ENCODE assay signal across 10 mouse cellular contexts in genomic region chr6:127265063-127265775, GRCm38 (mm10).
DNase-seq lines count a peak whose midpoint lies in the region; ATAC-seq and TF ChIP-seq lines count a peak whose summit lies in the region.
"Had no signal": no experiment of that assay in that cellular context is flagged by ENCODE, and none has a peak within 500 bp of the region (broad histone marks: within the 10 kb centered on the region; RNA-seq: fewer than 3 reads in every experiment).

No protein-coding gene starts in this region.

- TF ChIP-seq POLR2A in MEL (IDR thresholded peaks at IDR 0.05; ENCODE audit: control insufficient read depth in 1 of 2, insufficient read depth in 1 of 2, low read depth in 1 of 2, low read length in 2 of 2, poor library complexity in 1 of 2) = no peak

- peak overlapping the region; percentile 59; the same call in 1 of the 2 replicates for H3K4me2 ChIP-seq in kidney, embryonic 15.5 days
- peak overlapping the region; percentile 66 for H3K4me2 ChIP-seq in liver, embryonic 12.5 days

- peaks cover 22% of the 10 kb centered on the region for H3K4me1 ChIP-seq in kidney, embryonic 15.5 days
- peaks cover 0 to 4% of the 10 kb centered on the region in 2 experiments; a peak in 1 of 4 replicates for H3K4me1 ChIP-seq in MEL (ENCODE audit: control insufficient read depth in 1 of 2, insufficient read depth in 2 of 2, low read length in 2 of 2)
- H3K4me1 ChIP-seq in liver, embryonic 12.5 days = peaks cover 14% of the 10 kb centered on the region

- no peaks in the 10 kb centered on the region for H3K9me3 ChIP-seq in kidney, embryonic 15.5 days (replicated peaks)
- H3K9me3 ChIP-seq in MEL (replicated peaks; ENCODE audit: insufficient read depth, low read length) = no peaks in the 10 kb centered on the region
- H3K9me3 ChIP-seq in liver, embryonic 12.5 days (replicated peaks) = no peaks in the 10 kb centered on the region
- H3K9me3 ChIP-seq: neural tube, embryonic 13.5 days had no signal

- DNase-seq in kidney, postnatal 10 days = no peak
- peak; percentile 26 to 34 for DNase-seq in B cell, adult 2 months
- DNase-seq in MEL (ENCODE audit: low read depth, low spot score) = peak; percentile 28
- DNase-seq in left cerebral cortex, postnatal 4 days = no peak
- DNase-seq in layer of hippocampus, postnatal 10 days (ENCODE audit: low spot score in 2 of 2) = no peak

- no peak for ATAC-seq in kidney, embryonic 15.5 days (replicated peaks; ENCODE audit: low FRiP score)
- no peak for ATAC-seq in liver, embryonic 12.5 days
- ATAC-seq: Patski had no signal

- no peaks in the 10 kb centered on the region for H3K36me3 ChIP-seq in kidney, embryonic 15.5 days
- peaks cover 0 to 3% of the 10 kb centered on the region in 2 experiments; a peak in 2 of 4 replicates for H3K36me3 ChIP-seq in MEL (ENCODE audit: control insufficient read depth in 1 of 2, insufficient read depth in 2 of 2, low read length in 2 of 2)
- H3K36me3 ChIP-seq in liver, embryonic 12.5 days = no peaks in the 10 kb centered on the region
- H3K36me3 ChIP-seq: neural tube, embryonic 13.5 days had no signal

- TF ChIP-seq EP300 in MEL (IDR thresholded peaks at IDR 0.05; ENCODE audit: low read depth in 1 of 2, low read length in 2 of 2) = no peak

- intact Hi-C loops in left cerebral cortex, postnatal 4 days (cut with DNase I) = no loop called here

- no peaks in the 10 kb centered on the region for H3K79me2 ChIP-seq in MEL (ENCODE audit: control insufficient read depth, insufficient read depth, low read length, poor library complexity)

- TF ChIP-seq CTCF in MEL (IDR thresholded peaks at IDR 0.05 in 2 of 3, conservative IDR thresholded peaks at IDR 0.05 in 1 of 3; ENCODE audit: control insufficient read depth in 1 of 3, insufficient read depth in 1 of 3, low read depth in 2 of 3, low read length in 3 of 3, poor library complexity in 1 of 3, severe bottlenecking in 1 of 3) = peak in 1 of 3 experiments; percentile 21; a peak in 1 of 6 replicates

- no peak for TF ChIP-seq RAD21 in MEL (IDR thresholded peaks at IDR 0.05; ENCODE audit: low read depth, low read length)

- H3K27ac ChIP-seq in kidney, embryonic 15.5 days = 0 out of 2 replicates have a peak overlapping the region, but pooled peaks have one; percentile 83
- no peak overlapping the region for H3K27ac ChIP-seq in MEL (ENCODE audit: control insufficient read depth, low read depth, low read length)
- 0 out of 2 replicates have a peak overlapping the region, but pooled peaks have one; percentile 26 for H3K27ac ChIP-seq in liver, embryonic 12.5 days

- no peak overlapping the region for H3K4me3 ChIP-seq in kidney, embryonic 15.5 days (replicated peaks)
- peak overlapping the region in 1 of 2 experiments; percentile 64; a peak in 1 of 4 replicates for H3K4me3 ChIP-seq in MEL (ENCODE audit: control insufficient read depth in 1 of 2, insufficient read depth in 1 of 2, low read depth in 2 of 2, low read length in 2 of 2)
- no peak overlapping the region for H3K4me3 ChIP-seq in liver, embryonic 12.5 days
- H3K4me3 ChIP-seq: erythroblast, embryonic 14.5 days had no signal

- H3K9ac ChIP-seq in kidney, embryonic 15.5 days = no peak overlapping the region
- no peak overlapping the region for H3K9ac ChIP-seq in MEL (ENCODE audit: control insufficient read depth, low read depth, low read length, poor library complexity, severe bottlenecking)
- H3K9ac ChIP-seq in liver, embryonic 12.5 days = no peak overlapping the region

- no peaks in the 10 kb centered on the region for H3K27me3 ChIP-seq in kidney, embryonic 15.5 days
- H3K27me3 ChIP-seq in MEL (ENCODE audit: control insufficient read depth in 1 of 2, insufficient read depth in 2 of 2, low read length in 2 of 2) = no peaks in the 10 kb centered on the region; a peak in 1 of 4 replicates
- H3K27me3 ChIP-seq in liver, embryonic 12.5 days (replicated peaks) = peaks cover 47% of the 10 kb centered on the region
- H3K27me3 ChIP-seq: neural tube, embryonic 13.5 days; Patski had no signal

- 76% methylated on average over 9 of the region's 9 CpGs for WGBS in kidney, embryonic 15.5 days
- WGBS in liver, embryonic 12.5 days (ENCODE audit: insufficient replicate concordance) = 53% methylated on average over 9 of the region's 9 CpGs

TF ChIP-seq in MEL, 35 proteins besides CTCF, POLR2A, EP300 and RAD21:
- TF ChIP-seq TAL1 (IDR thresholded peaks at IDR 0.05; ENCODE audit: low read length) (no peak), SIN3A (IDR thresholded peaks at IDR 0.05; ENCODE audit: low read length) (no peak)
TF ChIP-seq in MEL: peak in this region for 0.

Comparison
In these comparisons a context has a peak if more than half of its experiments do, and no peak if none do; other contexts are left out.
1. DNase-seq: peak in B cell, adult 2 months (2 of 2) and MEL (single experiment); none in kidney, postnatal 10 days (single experiment), left cerebral cortex, postnatal 4 days (single experiment) and layer of hippocampus, postnatal 10 days (0 of 2).